Mouse (Mus musculus) stomach, postnatal 0 days (tissue): ENCODE results near the gene Slc35g2.

Experiments
- CTCF ChIP-seq: IDR thresholded peaks from 2 replicates; pipeline ENCODE4 v1.5.1; 2016; ENCODE audit warnings: antibody characterized with exemption, low read depth, mild to moderate bottlenecking, moderate library complexity
- EP300 ChIP-seq: optimal IDR thresholded peaks from 2 replicates; pipeline ENCODE3; 2016; ENCODE audit warnings: antibody characterized with exemption

DNA sequence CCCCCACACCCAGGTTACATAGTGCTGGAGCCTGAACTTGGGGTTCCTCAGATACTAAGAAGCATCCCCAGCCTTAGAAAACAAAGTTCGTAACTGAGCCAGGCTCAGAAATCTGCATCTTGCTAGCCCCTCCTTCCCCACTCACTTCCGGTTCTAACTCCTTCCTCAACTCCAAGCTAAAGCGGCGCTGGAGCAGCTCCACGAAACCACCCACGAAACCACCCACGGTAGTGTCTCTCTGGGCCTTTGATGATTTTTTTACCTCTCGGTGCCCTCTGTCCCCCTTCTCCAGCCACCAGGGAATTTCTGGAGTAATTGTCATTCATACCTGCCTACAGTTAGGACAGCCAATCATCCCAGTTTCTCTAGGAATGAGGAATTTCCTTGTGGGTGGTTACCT, 26.7 kb upstream of the Slc35g2 start, which contains the start of gene Stag1:
- TF ChIP-seq EP300, result no peak
- no peak for TF ChIP-seq CTCF
